Mouse (Mus musculus): Measurements from ENCODE around the gene Tmed8.

GRCm38 (mm10) chr12:87238632-87239031 lies 38.4 kb upstream of the Tmed8 start, which contains the start of gene Noxred1:
- TF ChIP-seq POLR2A (IDR thresholded peaks at IDR 0.05; ENCODE audit: control insufficient read depth, extremely low read depth, insufficient read depth, low read length, poor library complexity) (no peak), CTCF (IDR thresholded peaks at IDR 0.05; ENCODE audit: borderline replicate concordance, control insufficient read depth, extremely low read depth, insufficient read depth, low read length, poor library complexity) (no peak)

Data from thymus, adult 2 months (tissue).